Mouse (Mus musculus) granulocyte monocyte progenitor cell, adult 5-6 weeks (primary cell): Measurements from ENCODE around the gene Gli1. TPM values are rescaled to one million over a fixed set of nuclear protein-coding genes. Genes with fewer than 3 reads are reported as not detected.

Experiments
- ATAC-seq: replicated peaks from 2 replicates; pipeline ENCODE4 v1.8.0; 2016; ENCODE audit warnings: mild to moderate bottlenecking, moderate TSS enrichment, inconsistent platforms; ENCODE audit not compliant: poor library complexity, severe bottlenecking
- total RNA-seq, 2 experiments: library from RNA; stranded (forward) in 1 of 2; stranded (reverse) in 1 of 2; fragments of 200-712, 200-1000 nt in 1 of 2; fragments of >200 nt in 1 of 2; fragmentation: Nextera tagmentation in 1 of 2; gene quantifications; 2 replicates each; pipeline ENCODE4 v1.2.3; 2014 to 2017

Gli1 gene
- total RNA-seq (2014; fragmentation: Nextera tagmentation) = not detected in 2 replicates
- total RNA-seq (2017) = not detected in 2 replicates

- peak; percentile 64 for ATAC-seq
These were observed at the start of gene Gli1 for GRCm38 (mm10) chr10:127341891-127342639. Gli1 (minus strand) TSS chr10:127341974.

- ATAC-seq = no peak
These were observed 40.0 kb upstream of the Gli1 start for GRCm38 (mm10) chr10:127381743-127382134.

GRCm38 (mm10) chr10:127380767-127381742, 39.3 kb upstream of the Gli1 start:
- peak; percentile 66 for ATAC-seq

- ATAC-seq = peak; percentile 97
These were observed 38.5 kb upstream of the Gli1 start, which contains the start of gene R3hdm2 for GRCm38 (mm10) chr10:127380251-127380691. R3hdm2 (plus strand) TSS chr10:127380327.

- ATAC-seq = no peak
These were observed 37.9 kb upstream of the Gli1 start for GRCm38 (mm10) chr10:127379654-127380053.

GRCm38 (mm10) chr10:127377700-127378099, 35.9 kb upstream of the Gli1 start:
- ATAC-seq = no peak

GRCm38 (mm10) chr10:127371023-127371422, 29.2 kb upstream of the Gli1 start:
- no peak for ATAC-seq

- ATAC-seq = no peak
These were observed 28.4 kb upstream of the Gli1 start, which contains the start of gene Inhbc for GRCm38 (mm10) chr10:127369834-127370820. Inhbc (minus strand) TSS chr10:127370431.

- no peak for ATAC-seq
These were observed 26.5 kb upstream of the Gli1 start for GRCm38 (mm10) chr10:127368273-127368672.

GRCm38 (mm10) chr10:127367116-127367515, 25.3 kb upstream of the Gli1 start:
- ATAC-seq = no peak

GRCm38 (mm10) chr10:127360714-127361113, 18.9 kb upstream of the Gli1 start:
- ATAC-seq = peak; percentile 72

GRCm38 (mm10) chr10:127355336-127355735, 13.6 kb upstream of the Gli1 start:
- no peak for ATAC-seq

GRCm38 (mm10) chr10:127353909-127354895, 12.4 kb upstream of the Gli1 start, which contains the start of gene Inhbe:
Inhbe (minus strand) TSS chr10:127354411.
- peak; percentile 31; the same call in 1 of the 2 replicates for ATAC-seq

GRCm38 (mm10) chr10:127352766-127353165, 11.0 kb upstream of the Gli1 start:
- no peak for ATAC-seq

- no peak for ATAC-seq
These were observed 10.4 kb upstream of the Gli1 start for GRCm38 (mm10) chr10:127352187-127352586.

GRCm38 (mm10) chr10:127351719-127352118, 9.9 kb upstream of the Gli1 start:
- no peak for ATAC-seq

GRCm38 (mm10) chr10:127351285-127351595, 9.5 kb upstream of the Gli1 start:
- no peak for ATAC-seq

GRCm38 (mm10) chr10:127350594-127351284, 9.0 kb upstream of the Gli1 start:
- peak; percentile 93 for ATAC-seq
